In the genomic region with DNA sequence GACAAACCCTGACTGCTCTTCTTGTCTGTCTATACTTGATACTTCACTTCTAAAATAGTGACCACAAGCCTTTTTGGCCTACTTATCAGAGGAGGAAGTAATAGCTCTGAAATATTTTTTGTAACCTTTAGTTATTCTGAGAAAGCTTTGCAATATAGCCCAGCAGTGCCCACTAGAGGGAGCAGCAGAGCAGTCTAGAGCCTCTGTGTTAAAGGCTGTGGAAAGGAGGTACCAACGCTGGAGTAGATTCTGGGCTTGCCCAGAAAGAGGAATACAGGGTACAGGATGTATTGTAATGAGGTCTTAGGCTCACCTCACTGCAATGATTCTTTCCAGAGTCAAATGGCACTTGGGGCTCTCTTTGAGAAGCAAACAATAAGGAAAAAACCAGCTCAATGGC, we compare ENCODE assay signal across 8 mouse cellular contexts.
DNase-seq lines count a peak whose midpoint lies in the region; ATAC-seq and TF ChIP-seq lines count a peak whose summit lies in the region.

No protein-coding gene starts in this region.

- no peaks in the 10 kb centered on the region for H3K27me3 ChIP-seq in midbrain, embryonic 13.5 days

- ATAC-seq in midbrain, embryonic 13.5 days, result peak; percentile 83

- no peak for TF ChIP-seq POLR2A in cortical plate, adult 2 months (IDR thresholded peaks at IDR 0.05; ENCODE audit: extremely low read depth, insufficient read depth, low read length)

- WGBS in midbrain, embryonic 13.5 days, result 3% methylated on average over 1 of the region's 1 CpGs

- DNase-seq in gastrocnemius, adult 2 months, result peak; percentile 24
- no peak for DNase-seq in gastrocnemius, adult 8-10 months (ENCODE audit: low spot score in 2 of 2)
- peak; percentile 40 for DNase-seq in ZHBTc4 (ENCODE audit: low read depth, low spot score)
- DNase-seq in heart, postnatal 4 days, result peak; percentile 77
- DNase-seq in layer of hippocampus, postnatal 36 days, result peak; percentile 56 to 75
- peak; percentile 64 for DNase-seq in thymus, postnatal 0 days (ENCODE audit: low spot score)

- no peak overlapping the region for H3K4me3 ChIP-seq in gastrocnemius, adult 2 months
- H3K4me3 ChIP-seq in cortical plate, adult 2 months (ENCODE audit: insufficient read depth, low read length), result no peak overlapping the region
- no peak overlapping the region for H3K4me3 ChIP-seq in midbrain, embryonic 13.5 days (replicated peaks)

- no peaks in the 10 kb centered on the region for H3K36me3 ChIP-seq in midbrain, embryonic 13.5 days

- H3K27ac ChIP-seq in gastrocnemius, adult 2 months, result no peak overlapping the region
- no peak overlapping the region for H3K27ac ChIP-seq in cortical plate, adult 2 months (ENCODE audit: insufficient read depth, low read length)
- H3K27ac ChIP-seq in midbrain, embryonic 13.5 days, result peak overlapping the region; percentile 64

- no peaks in the 10 kb centered on the region for H3K4me1 ChIP-seq in cortical plate, adult 2 months (ENCODE audit: control insufficient read depth, insufficient read depth, low read length)
- H3K4me1 ChIP-seq in midbrain, embryonic 13.5 days (replicated peaks), result peaks cover 22% of the 10 kb centered on the region

- no peaks in the 10 kb centered on the region for H3K9me3 ChIP-seq in midbrain, embryonic 13.5 days

- H3K9ac ChIP-seq in midbrain, embryonic 13.5 days (replicated peaks), result no peak overlapping the region

- no peak overlapping the region for H3K4me2 ChIP-seq in midbrain, embryonic 13.5 days (replicated peaks)

- intact Hi-C loops in gastrocnemius, adult 2 months (cut with DNase I), result no loop called here

- TF ChIP-seq CTCF in gastrocnemius, adult 2 months (IDR thresholded peaks at IDR 0.05), result peak; percentile 59
- peak; percentile 78 for TF ChIP-seq CTCF in cortical plate, adult 2 months (IDR thresholded peaks at IDR 0.05; ENCODE audit: extremely low read depth, insufficient read depth, low read length)

Comparison
In these comparisons a context has a peak if more than half of its experiments do, and no peak if none do; other contexts are left out.
1. DNase-seq: peak in gastrocnemius, adult 2 months (single experiment), ZHBTc4 (single experiment), heart, postnatal 4 days (single experiment), layer of hippocampus, postnatal 36 days (2 of 2) and thymus, postnatal 0 days (single experiment); none in gastrocnemius, adult 8-10 months (0 of 2).